Mouse (Mus musculus) right cerebral cortex, postnatal 14 days (tissue): Measurements from ENCODE around the gene 5830473C10Rik.

ENCODE experiments used
- DNase-seq: peaks from one replicate; pipeline ENCODE4 v3.0.0; 2022

The 5830473C10Rik gene

DNA sequence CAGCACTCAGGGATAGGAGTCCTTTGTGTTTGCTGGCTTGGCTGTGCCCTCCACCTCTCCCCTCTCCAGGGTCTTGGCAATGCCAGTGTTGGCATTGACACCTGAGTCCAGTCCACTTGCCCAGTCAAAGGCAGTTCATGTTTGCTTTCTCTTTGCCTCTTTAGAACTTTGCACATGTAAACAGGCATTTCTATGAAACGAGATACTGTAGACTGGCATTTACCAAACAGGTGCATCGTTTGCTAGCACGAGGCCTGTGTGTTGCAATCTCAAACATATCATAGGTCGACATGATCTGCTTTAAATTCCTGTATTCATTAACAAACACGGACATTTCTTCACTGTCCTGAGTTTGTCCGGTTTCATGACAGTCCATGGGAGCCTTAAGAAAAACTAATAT, at the start of gene 5830473C10Rik:
Gene 5830473C10Rik, plus strand, starts transcription at position 365 of the 400 bp plus-strand sequence.
- no peak for DNase-seq

DNA sequence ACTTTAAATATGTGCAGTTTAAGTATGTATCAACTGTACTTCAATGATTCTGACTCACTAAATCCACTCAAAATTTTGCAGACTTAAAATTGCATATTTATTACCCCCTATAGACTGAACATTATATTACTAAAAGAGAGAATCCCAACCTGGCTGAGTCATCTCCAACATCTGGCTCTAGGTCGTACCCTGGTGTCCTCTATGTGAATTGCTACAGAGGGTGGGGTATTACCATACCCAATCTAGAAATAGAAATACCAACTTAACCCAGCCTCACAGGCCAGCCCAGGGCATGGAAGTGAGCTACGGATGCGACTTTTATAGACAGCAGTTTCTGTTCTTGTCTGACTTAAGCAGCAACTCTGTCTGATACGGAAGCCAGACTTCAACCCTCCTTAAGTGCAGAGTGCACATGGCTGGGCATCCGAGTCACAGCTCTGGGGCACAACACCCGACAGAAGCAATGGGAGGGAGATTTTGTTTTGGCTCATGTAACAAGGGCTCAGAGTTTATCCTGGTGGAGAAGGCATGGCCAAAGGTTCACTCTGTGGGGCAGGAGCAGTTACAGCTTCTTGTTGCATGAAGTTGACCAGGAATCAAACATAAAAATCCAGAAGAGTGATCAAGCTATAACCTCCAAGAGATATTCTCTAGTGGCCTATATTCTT, 48.5 kb upstream of the 5830473C10Rik start:
- no peak for DNase-seq

DNA sequence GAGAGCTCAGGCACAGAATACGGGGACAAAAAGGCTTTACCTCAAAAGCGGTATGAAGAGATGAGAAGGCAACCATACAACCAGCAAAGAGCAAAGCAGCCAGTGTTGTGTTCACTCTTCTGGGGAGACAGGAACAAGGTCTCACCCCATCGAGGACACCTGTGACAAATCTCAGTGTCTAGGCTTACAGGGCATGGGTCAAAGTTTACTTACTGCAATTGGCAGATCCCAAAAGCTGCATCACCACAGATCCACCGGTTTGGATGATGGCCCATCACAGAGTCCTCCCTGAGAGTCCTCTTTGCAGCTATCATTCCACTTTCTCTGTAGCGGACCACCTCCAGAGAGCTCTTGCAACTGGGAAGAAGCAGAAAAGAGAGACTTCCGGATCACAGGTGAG, 45.3 kb upstream of the 5830473C10Rik start:
- no peak for DNase-seq

GRCm38 (mm10) chr5:90518356-90519100, 42.4 kb upstream of the 5830473C10Rik start, which contains the start of gene Afm:
Gene Afm (plus strand): TSS chr5:90518932.
- no peak for DNase-seq

GRCm38 (mm10) chr5:90551191-90551590, 9.7 kb upstream of the 5830473C10Rik start:
- DNase-seq, result no peak

GRCm38 (mm10) chr5:90556052-90556451, 4.9 kb upstream of the 5830473C10Rik start:
- no peak for DNase-seq

GRCm38 (mm10) chr5:90561721-90562275, 891 bp downstream of the 5830473C10Rik start:
- no peak for DNase-seq

DNA sequence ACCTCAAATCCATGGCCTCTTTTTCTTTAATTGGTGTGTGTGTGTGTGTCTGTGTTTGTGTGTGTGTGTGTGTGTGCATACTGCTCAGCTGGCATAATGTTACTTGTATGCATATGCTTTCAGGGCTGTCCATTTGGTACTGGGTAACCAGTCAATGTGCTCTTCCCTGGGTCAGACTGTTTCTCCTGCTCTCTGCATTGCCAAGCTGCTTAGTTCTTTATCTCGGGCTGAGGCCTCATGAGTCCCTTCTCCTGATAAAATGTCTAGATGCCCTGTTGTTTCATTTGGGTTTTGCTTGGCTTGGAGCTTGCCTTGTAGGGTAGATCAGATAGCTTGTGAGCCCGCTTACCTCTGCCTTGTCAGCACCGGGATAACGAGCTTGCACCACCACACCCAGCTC, 2.0 kb downstream of the 5830473C10Rik start:
- no peak for DNase-seq

GRCm38 (mm10) chr5:90564161-90564560, 3.3 kb downstream of the 5830473C10Rik start:
- no peak for DNase-seq

DNA sequence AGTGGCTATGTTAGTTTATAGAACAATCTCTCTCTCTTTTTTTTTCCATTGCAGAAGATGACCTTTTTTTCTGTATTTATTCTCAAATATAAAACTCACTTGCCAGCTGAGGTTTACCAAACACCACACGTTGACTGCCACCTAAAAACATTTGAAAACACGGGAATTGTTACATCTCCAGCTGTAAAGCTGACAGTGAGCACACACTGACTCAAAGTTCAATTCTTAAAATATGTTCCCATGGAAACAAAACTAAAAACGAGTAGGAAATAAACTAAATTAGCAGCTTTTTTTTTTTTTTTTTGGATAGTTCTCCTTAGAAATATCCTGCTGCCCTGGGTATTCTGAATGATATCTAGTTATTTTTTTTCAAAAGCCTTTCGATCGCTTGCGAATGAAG, 4.3 kb downstream of the 5830473C10Rik start:
- no peak for DNase-seq

GRCm38 (mm10) chr5:90567788-90568187, 6.9 kb downstream of the 5830473C10Rik start:
- no peak for DNase-seq

- no peak for DNase-seq
Observed at GRCm38 (mm10) chr5:90568338-90568737, 7.4 kb downstream of the 5830473C10Rik start.

GRCm38 (mm10) chr5:90571216-90571615, 10.3 kb downstream of the 5830473C10Rik start:
- no peak for DNase-seq

DNA sequence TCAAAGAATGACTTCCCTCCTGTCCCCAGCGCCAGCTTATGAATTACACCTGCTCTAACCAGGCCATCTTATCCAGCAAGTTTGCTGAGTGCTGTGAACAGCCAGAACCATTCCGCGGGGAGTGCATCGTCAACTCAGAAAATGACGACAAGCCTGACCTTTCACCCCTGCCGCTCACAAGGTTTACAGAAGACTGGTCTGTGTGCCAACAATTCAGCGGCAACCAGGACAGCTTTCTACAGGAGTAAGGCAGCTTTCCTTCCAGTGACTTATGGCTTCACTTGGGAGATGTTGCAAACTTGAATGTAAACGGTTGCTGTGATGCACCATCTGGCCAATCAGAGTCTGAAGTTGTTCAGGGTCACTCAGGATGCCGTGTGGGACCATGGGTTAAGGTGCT, 16.8 kb downstream of the 5830473C10Rik start:
- DNase-seq, result no peak

- no peak for DNase-seq
Observed at GRCm38 (mm10) chr5:90579556-90579955, 18.6 kb downstream of the 5830473C10Rik start.

- no peak for DNase-seq
Observed at GRCm38 (mm10) chr5:90582179-90582578, 21.3 kb downstream of the 5830473C10Rik start.

DNA sequence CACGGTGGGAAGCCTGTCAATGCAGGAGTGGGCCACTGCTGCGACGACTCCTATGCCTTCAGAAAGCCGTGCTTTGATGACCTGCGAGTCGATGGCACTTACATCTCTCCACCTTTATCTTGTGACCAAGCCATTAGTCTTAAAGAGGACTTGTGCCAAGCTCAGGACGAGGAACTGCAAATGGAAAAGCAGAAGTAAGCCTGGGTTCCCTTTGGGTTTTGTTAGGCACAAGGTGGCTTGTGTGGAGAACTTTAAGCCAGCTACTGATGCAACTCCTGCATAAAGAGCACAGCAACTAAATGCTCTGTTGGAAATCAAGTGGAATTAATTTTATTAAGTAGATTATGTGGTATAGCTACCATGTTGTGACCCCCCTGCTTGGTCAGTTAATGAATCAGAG, 23.9 kb downstream of the 5830473C10Rik start:
- no peak for DNase-seq

GRCm38 (mm10) chr5:90586511-90586910, 25.6 kb downstream of the 5830473C10Rik start:
- no peak for DNase-seq

DNA sequence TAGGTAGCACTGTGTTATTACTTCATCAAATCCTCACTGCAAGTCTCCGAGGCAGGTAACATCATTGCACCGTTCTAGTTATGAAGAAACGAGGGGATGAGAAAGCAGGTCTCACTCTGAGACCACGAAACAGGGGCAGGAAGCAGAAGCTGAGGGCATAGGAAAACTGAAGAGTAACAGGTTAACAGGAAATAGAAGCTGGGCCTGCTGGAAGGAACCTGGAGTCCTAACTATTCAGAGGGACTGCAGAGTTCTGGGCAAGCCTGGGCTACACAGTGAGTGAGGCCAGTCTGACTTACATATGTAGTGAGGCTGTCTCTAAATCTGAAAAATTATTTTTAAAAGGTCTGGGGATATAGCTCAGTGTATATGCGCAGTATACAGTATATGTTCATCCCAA, 27.2 kb downstream of the 5830473C10Rik start:
- no peak for DNase-seq

DNA sequence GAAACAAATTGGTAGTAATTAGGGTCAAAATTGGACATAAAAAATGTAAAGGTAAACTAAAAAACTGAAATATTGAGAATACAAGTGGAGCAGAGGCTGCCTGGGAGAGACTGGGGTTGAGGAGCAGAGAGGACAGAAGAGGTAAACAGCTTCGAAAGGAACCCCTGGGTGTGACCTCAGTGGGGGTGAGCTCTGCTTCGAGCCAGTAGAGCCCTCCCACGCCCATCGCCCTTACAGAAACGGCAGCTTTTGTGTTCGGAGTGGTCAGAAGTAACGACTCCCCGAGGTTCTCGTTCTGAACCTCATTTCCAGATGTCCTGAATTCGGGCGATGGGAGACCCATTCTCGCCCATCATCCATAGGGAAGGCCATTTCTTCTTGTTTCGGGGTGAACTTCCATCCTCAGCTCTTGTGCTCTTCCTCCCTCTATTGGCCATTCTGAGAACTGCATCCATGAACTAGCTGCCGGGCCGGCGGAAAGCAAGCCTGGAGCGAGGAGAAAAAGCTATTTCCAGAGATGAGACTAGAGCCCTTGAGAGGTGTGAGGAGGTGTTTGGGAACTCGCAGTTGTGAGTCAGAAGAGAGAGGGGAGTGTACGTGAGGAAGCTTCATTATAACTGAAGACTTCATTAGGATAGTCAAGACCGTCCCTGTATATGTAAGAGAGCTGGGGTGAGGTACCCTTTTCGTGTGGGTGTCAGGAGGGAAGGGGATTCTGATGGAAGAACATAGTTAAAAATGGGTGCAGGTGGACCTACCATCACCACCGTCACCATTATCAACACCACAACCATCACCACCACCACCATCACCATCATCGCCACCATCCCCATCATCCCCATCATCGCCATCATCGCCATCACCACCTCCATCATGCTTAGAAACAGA, 28.0 kb downstream of the 5830473C10Rik start:
- DNase-seq, result peak; percentile 70

GRCm38 (mm10) chr5:90590676-90591075, 29.8 kb downstream of the 5830473C10Rik start:
- no peak for DNase-seq

DNA sequence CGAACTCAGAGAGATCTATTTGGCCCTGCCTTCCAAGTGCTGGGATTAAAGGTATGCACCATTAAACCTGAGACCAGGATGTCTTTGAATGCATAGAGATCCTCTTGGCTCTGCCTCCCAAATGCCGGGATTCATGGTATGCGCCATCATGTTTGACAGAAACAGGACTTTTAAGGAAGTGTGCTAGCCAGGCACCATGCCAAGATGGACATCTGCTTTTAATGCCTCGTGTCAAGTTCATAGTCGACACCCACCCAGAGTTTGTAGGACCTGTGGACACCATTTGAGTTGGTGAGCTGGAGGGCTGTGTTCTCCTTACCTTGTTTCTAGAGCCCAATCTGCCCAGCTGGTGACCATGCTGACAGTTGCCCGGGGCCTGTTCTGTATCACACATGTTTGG, 31.0 kb downstream of the 5830473C10Rik start:
- no peak for DNase-seq

GRCm38 (mm10) chr5:90594945-90595344, 34.0 kb downstream of the 5830473C10Rik start:
- no peak for DNase-seq
